Mouse (Mus musculus): ENCODE results near the gene Tecta. TPM values are rescaled to one million over a fixed set of nuclear protein-coding genes. Genes with fewer than 3 reads are reported as not detected.

Gene Tecta
- polyA plus RNA-seq, 1 experiment from 2014 or later = 0.42 TPM

- 87% methylated on average over 9 of the region's 9 CpGs for WGBS
- H3K9me3 ChIP-seq (replicated peaks) = no peaks in the 10 kb centered on the region; the same call in 1 of the 2 replicates
- no peaks in the 10 kb centered on the region for H3K27me3 ChIP-seq (replicated peaks)
- no peak for ATAC-seq (ENCODE audit: low FRiP score)
- no peaks in the 10 kb centered on the region for H3K4me1 ChIP-seq
- H3K27ac ChIP-seq (replicated peaks) = no peak overlapping the region
- H3K36me3 ChIP-seq = no peaks in the 10 kb centered on the region
- H3K4me3 ChIP-seq (replicated peaks) = no peak overlapping the region
- no peak overlapping the region for H3K4me2 ChIP-seq
- H3K9ac ChIP-seq (replicated peaks) = no peak overlapping the region
Observed at GRCm38 (mm10) chr9:42318455-42318987, 81.2 kb downstream of the Tecta start.

GRCm38 (mm10) chr9:42317337-42317736 lies 82.4 kb downstream of the Tecta start:
- no peak for ATAC-seq (ENCODE audit: low FRiP score)
- 62% methylated on average over 3 of the region's 3 CpGs for WGBS

GRCm38 (mm10) chr9:42315816-42316215 lies 83.9 kb downstream of the Tecta start:
- no peak overlapping the region for H3K4me2 ChIP-seq
- no peaks in the 10 kb centered on the region for H3K4me1 ChIP-seq
- WGBS = 77% methylated on average over 3 of the region's 3 CpGs
- H3K9me3 ChIP-seq (replicated peaks) = no peaks in the 10 kb centered on the region; the same call in 1 of the 2 replicates
- no peaks in the 10 kb centered on the region for H3K27me3 ChIP-seq (replicated peaks)
- no peak overlapping the region for H3K9ac ChIP-seq (replicated peaks)
- no peaks in the 10 kb centered on the region for H3K36me3 ChIP-seq
- ATAC-seq (ENCODE audit: low FRiP score) = no peak
- H3K27ac ChIP-seq (replicated peaks) = no peak overlapping the region
- no peak overlapping the region for H3K4me3 ChIP-seq (replicated peaks)

More at GRCm38 (mm10) chr9:42317337-42317736, 82.4 kb downstream of the Tecta start:
- no peak overlapping the region for H3K27ac ChIP-seq (replicated peaks)
- H3K9me3 ChIP-seq (replicated peaks) = no peaks in the 10 kb centered on the region; the same call in 1 of the 2 replicates
- H3K9ac ChIP-seq (replicated peaks) = no peak overlapping the region
- H3K4me1 ChIP-seq = no peaks in the 10 kb centered on the region
- H3K4me3 ChIP-seq (replicated peaks) = no peak overlapping the region
- no peak overlapping the region for H3K4me2 ChIP-seq
- no peaks in the 10 kb centered on the region for H3K27me3 ChIP-seq (replicated peaks)
- H3K36me3 ChIP-seq = no peaks in the 10 kb centered on the region

DNA sequence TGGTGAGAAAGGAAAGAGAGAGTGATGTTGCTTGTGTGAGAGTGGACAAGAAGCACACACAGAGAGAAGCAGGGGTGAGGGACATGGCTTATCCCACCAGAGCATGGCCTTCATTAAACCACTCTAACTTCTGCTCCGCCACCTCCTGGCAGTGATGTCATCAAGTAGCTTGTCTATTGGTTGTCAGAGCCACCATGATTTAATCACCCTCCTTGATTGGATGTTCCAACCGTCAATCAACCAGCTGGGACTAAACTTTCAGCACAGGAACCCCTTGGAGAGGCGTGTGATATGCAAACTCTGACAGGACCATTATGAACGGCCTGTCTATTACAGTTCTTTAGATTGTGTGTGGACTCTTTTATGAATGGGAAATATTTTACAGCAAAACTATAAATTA lies 84.8 kb downstream of the Tecta start:
- H3K27ac ChIP-seq (replicated peaks) = no peak overlapping the region
- H3K9ac ChIP-seq (replicated peaks) = no peak overlapping the region
- no peaks in the 10 kb centered on the region for H3K4me1 ChIP-seq
- WGBS = 78% methylated on average over 4 of the region's 4 CpGs
- no peaks in the 10 kb centered on the region for H3K9me3 ChIP-seq (replicated peaks)
- no peaks in the 10 kb centered on the region for H3K36me3 ChIP-seq
- no peak for ATAC-seq (ENCODE audit: low FRiP score)
- no peak overlapping the region for H3K4me2 ChIP-seq
- H3K27me3 ChIP-seq (replicated peaks) = no peaks in the 10 kb centered on the region
- no peak overlapping the region for H3K4me3 ChIP-seq (replicated peaks)

DNA sequence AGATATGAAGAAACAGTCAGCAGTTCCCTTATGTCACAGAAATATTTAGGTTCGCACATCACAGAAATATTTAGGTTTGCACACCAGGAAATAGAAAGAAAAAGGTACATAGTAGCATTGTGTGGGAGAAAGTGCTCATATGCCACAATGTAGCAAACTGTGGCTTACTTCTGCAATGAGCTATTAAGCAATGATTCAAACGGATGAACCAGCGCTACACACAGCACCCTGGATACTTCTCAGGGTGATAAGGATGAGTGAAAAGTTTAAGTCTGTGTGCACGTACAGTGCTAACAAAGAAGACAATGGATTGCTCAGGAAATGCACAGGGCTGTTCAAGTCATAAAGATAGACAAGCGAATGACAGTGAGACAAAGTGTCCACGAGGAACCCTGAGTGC lies 85.3 kb downstream of the Tecta start:
- H3K36me3 ChIP-seq = no peaks in the 10 kb centered on the region
- 69% methylated on average over 6 of the region's 6 CpGs for WGBS
- no peaks in the 10 kb centered on the region for H3K4me1 ChIP-seq
- ATAC-seq (ENCODE audit: low FRiP score) = no peak
- no peak overlapping the region for H3K9ac ChIP-seq (replicated peaks)
- H3K27ac ChIP-seq (replicated peaks) = no peak overlapping the region
- no peaks in the 10 kb centered on the region for H3K27me3 ChIP-seq (replicated peaks)
- H3K4me2 ChIP-seq = no peak overlapping the region
- no peak overlapping the region for H3K4me3 ChIP-seq (replicated peaks)
- H3K9me3 ChIP-seq (replicated peaks) = no peaks in the 10 kb centered on the region

- Histone ChIP-seq H3K9ac (replicated peaks) (no peak overlapping the region), H3K4me1 (no peaks in the 10 kb centered on the region), H3K27me3 (replicated peaks) (no peaks in the 10 kb centered on the region), H3K36me3 (no peaks in the 10 kb centered on the region), H3K4me3 (replicated peaks) (no peak overlapping the region), H3K9me3 (replicated peaks) (no peaks in the 10 kb centered on the region), H3K27ac (replicated peaks) (no peak overlapping the region), H3K4me2 (no peak overlapping the region)
- no peak for ATAC-seq (ENCODE audit: low FRiP score)
- WGBS = 17% methylated on average over 3 of the region's 3 CpGs
Observed at GRCm38 (mm10) chr9:42313872-42314271, 85.9 kb downstream of the Tecta start.

GRCm38 (mm10) chr9:42311311-42311710 lies 88.4 kb downstream of the Tecta start:
- ATAC-seq (ENCODE audit: low FRiP score) = no peak
- Histone ChIP-seq H3K27ac (replicated peaks) (no peak overlapping the region), H3K4me3 (replicated peaks) (no peak overlapping the region), H3K9me3 (replicated peaks) (no peaks in the 10 kb centered on the region), H3K27me3 (replicated peaks) (no peaks in the 10 kb centered on the region), H3K4me2 (no peak overlapping the region), H3K9ac (replicated peaks) (no peak overlapping the region), H3K4me1 (no peaks in the 10 kb centered on the region), H3K36me3 (no peaks in the 10 kb centered on the region)
- WGBS = 92% methylated on average over 3 of the region's 3 CpGs

- Histone ChIP-seq H3K9me3 (replicated peaks) (no peaks in the 10 kb centered on the region), H3K4me1 (no peaks in the 10 kb centered on the region), H3K27me3 (replicated peaks) (no peaks in the 10 kb centered on the region), H3K4me2 (no peak overlapping the region), H3K4me3 (replicated peaks) (no peak overlapping the region), H3K9ac (replicated peaks) (no peak overlapping the region), H3K27ac (replicated peaks) (no peak overlapping the region), H3K36me3 (no peaks in the 10 kb centered on the region)
- ATAC-seq (ENCODE audit: low FRiP score) = no peak
- WGBS = 95% methylated on average over 4 of the region's 4 CpGs
Observed at GRCm38 (mm10) chr9:42303894-42304293, 95.8 kb downstream of the Tecta start.

DNA sequence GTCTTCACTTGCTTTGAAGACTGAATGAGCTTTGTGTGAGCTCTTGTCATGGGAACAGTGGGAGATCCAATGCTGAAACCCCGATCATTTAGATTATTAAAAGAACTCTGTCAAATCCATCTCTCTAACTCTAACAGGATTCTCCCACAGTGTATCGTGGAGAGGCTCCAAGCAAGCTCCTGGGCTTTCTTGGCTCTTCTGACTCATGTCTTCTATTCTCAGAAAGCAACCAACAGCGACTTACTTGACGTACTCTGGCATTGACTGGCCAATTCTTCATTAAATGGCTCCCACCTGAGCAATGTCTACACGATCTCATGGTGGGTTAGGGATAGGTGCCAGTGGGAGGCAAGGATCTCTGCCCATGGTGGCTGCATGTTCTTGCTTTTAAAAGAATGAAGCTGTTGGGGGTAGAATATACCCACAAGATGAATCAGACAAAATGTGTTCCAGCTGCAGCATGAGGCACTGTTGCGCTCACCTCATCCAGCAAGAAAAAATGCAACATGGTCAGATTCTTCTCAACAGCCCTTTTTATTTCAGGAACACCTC lies 98.6 kb downstream of the Tecta start:
- H3K27me3 ChIP-seq (replicated peaks) = no peaks in the 10 kb centered on the region
- no peak overlapping the region for H3K4me2 ChIP-seq
- H3K27ac ChIP-seq (replicated peaks) = no peak overlapping the region
- no peaks in the 10 kb centered on the region for H3K36me3 ChIP-seq
- no peaks in the 10 kb centered on the region for H3K4me1 ChIP-seq
- no peak overlapping the region for H3K4me3 ChIP-seq (replicated peaks)
- no peaks in the 10 kb centered on the region for H3K9me3 ChIP-seq (replicated peaks)
- WGBS = 78% methylated on average over 6 of the region's 6 CpGs
- ATAC-seq (ENCODE audit: low FRiP score) = no peak
- H3K9ac ChIP-seq (replicated peaks) = no peak overlapping the region

DNA sequence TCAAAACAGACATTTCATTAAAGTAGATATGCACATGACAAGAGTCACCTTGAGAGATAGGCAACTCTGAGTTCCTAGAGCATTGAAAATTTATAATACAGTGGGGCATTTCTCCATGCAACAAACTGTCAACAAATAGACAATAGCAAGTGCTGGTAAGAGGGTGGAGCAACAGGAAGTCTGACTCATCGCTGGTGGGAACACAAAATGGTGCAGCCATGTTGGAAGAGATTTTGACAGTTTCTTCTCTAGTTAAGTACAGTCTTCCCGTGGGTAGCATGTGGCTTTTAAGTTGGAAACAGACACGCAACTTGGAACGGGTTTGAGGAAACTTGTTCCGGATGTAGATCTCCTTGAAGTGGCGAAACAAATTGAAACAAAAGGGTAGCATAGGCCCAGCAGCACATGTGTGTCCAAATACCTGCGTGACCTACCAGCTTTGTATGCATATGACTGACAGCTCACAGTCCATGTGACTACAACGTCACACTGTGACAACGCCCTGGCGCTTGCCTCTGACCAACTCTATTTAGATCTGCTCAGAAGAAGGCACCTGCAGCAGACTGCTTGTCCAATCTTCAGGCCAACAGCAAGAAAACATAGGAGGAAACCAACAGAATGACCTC lies 103.3 kb downstream of the Tecta start:
- Histone ChIP-seq H3K27ac (replicated peaks) (no peak overlapping the region), H3K4me2 (no peak overlapping the region), H3K27me3 (replicated peaks) (no peaks in the 10 kb centered on the region), H3K9ac (replicated peaks) (no peak overlapping the region), H3K36me3 (no peaks in the 10 kb centered on the region), H3K4me1 (peaks cover 4% of the 10 kb centered on the region; the same call in 1 of the 2 replicates), H3K4me3 (replicated peaks) (no peak overlapping the region), H3K9me3 (replicated peaks) (no peaks in the 10 kb centered on the region)
- no peak for ATAC-seq (ENCODE audit: low FRiP score)
- 94% methylated on average over 10 of the region's 10 CpGs for WGBS

GRCm38 (mm10) chr9:42294131-42294530 lies 105.6 kb downstream of the Tecta start:
- Histone ChIP-seq H3K9ac (replicated peaks) (no peak overlapping the region), H3K27me3 (replicated peaks) (no peaks in the 10 kb centered on the region), H3K36me3 (no peaks in the 10 kb centered on the region), H3K9me3 (replicated peaks) (no peaks in the 10 kb centered on the region), H3K4me2 (no peak overlapping the region), H3K27ac (replicated peaks) (no peak overlapping the region), H3K4me3 (replicated peaks) (no peak overlapping the region), H3K4me1 (peaks cover 4% of the 10 kb centered on the region; the same call in 1 of the 2 replicates)
- no peak for ATAC-seq (ENCODE audit: low FRiP score)
- 85% methylated on average over 2 of the region's 2 CpGs for WGBS

- no peak overlapping the region for H3K4me2 ChIP-seq
- H3K4me3 ChIP-seq (replicated peaks) = no peak overlapping the region
- peaks cover 4% of the 10 kb centered on the region; the same call in 1 of the 2 replicates for H3K4me1 ChIP-seq
- H3K36me3 ChIP-seq = no peaks in the 10 kb centered on the region
- no peaks in the 10 kb centered on the region for H3K27me3 ChIP-seq (replicated peaks)
- no peaks in the 10 kb centered on the region for H3K9me3 ChIP-seq (replicated peaks)
- WGBS = 79% methylated on average over 3 of the region's 3 CpGs
- H3K9ac ChIP-seq (replicated peaks) = no peak overlapping the region
- H3K27ac ChIP-seq (replicated peaks) = no peak overlapping the region
- ATAC-seq (ENCODE audit: low FRiP score) = no peak
Observed at GRCm38 (mm10) chr9:42293596-42293995, 106.1 kb downstream of the Tecta start.

All from neural tube, embryonic 15.5 days (tissue).